Mouse (Mus musculus): ENCODE measurements around the gene Tmem51. TPM values are rescaled to one million over a fixed set of nuclear protein-coding genes. Genes with fewer than 3 reads are reported as not detected.
A peak's percentile ranks its signal among the peaks of the same experiment; 100 is the strongest.
"Not testable (repeated sequence)": the region's sequence is repeated elsewhere in the genome, so short reads cannot be mapped to it uniquely, and the experiment has no call there.

Tmem51 gene
- polyA plus RNA-seq, 3 experiments from 2014 or later: 0.17 to 1.4 (median 0.50) TPM

- ATAC-seq: peak; percentile 75
Observed at GRCm38 (mm10) chr4:142014659-142015608, 69.2 kb downstream of the Tmem51 start, which contains the start of gene Fhad1. Fhad1 (minus strand) TSS chr4:142015082.

DNA sequence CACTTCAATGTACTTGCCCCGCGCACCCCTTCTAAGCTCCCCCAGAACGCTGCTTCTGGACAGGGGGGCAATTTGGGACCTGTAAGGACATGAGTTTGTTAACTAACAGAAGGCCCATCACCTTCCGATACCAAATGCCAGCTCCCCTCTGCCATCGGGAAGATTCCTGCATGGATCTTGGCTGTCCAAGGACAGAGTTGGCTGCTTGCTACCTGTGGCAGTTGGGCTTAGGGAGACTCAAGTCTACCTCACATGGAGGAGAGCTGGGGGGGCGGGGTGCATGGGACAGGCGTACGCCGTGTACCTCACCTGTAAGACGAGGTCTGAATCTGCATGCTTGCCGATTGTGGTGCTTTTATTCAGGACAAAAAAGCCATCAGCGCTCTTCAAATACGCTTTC lies 72.9 kb downstream of the Tmem51 start:
- no peak for ATAC-seq

DNA sequence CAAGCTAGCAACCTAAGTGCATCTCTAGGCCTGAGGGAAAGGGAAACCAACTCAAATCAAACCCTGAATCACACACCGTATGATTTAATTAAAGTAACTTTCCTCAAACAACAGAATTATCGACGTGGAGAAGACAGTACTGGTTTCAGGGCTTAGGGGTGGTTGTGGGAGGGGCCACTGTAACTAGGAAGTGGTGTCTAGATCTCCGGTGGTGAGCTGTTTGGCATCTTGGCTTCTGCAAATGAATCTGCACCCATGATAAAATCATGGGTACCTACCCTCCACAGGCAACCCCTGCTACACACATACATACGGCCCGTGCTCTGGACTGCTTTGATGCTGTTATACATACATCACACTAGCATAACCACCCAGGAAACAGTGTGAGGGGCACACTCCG lies 73.7 kb downstream of the Tmem51 start:
- ATAC-seq: no peak

DNA sequence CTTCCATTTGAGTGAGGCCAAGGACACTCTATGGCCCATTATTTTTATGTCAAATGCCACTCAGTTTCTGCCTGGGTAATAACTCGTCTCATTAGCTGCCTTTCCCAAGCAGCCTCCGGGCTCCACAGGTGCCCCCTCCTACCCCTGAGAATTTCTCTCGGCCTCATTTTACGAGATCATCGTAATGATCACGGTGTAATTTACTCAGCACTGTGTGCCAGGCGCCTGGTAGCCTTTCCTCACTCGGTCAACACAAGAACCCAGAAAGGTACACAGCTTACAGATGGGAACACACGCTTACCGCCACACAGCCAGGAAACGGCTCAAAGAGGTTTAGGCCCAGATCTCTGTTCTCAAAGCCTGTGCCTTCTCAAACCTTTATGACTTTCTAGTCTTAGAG lies 75.9 kb downstream of the Tmem51 start:
- ATAC-seq: no peak

- no peak for ATAC-seq
Observed at GRCm38 (mm10) chr4:142000581-142000980, 83.5 kb downstream of the Tmem51 start.

- ATAC-seq: no peak
Observed at GRCm38 (mm10) chr4:141999494-142000074, 84.5 kb downstream of the Tmem51 start.

GRCm38 (mm10) chr4:141998282-141998821 lies 85.8 kb downstream of the Tmem51 start:
- peak; percentile 81 for ATAC-seq

- no peak for ATAC-seq
Observed at GRCm38 (mm10) chr4:141996880-141997279, 87.2 kb downstream of the Tmem51 start.

- no peak for ATAC-seq
Observed at GRCm38 (mm10) chr4:141996086-141996485, 88.0 kb downstream of the Tmem51 start.

GRCm38 (mm10) chr4:141994062-141994471 lies 90.0 kb downstream of the Tmem51 start:
- ATAC-seq: not testable (repeated sequence)

DNA sequence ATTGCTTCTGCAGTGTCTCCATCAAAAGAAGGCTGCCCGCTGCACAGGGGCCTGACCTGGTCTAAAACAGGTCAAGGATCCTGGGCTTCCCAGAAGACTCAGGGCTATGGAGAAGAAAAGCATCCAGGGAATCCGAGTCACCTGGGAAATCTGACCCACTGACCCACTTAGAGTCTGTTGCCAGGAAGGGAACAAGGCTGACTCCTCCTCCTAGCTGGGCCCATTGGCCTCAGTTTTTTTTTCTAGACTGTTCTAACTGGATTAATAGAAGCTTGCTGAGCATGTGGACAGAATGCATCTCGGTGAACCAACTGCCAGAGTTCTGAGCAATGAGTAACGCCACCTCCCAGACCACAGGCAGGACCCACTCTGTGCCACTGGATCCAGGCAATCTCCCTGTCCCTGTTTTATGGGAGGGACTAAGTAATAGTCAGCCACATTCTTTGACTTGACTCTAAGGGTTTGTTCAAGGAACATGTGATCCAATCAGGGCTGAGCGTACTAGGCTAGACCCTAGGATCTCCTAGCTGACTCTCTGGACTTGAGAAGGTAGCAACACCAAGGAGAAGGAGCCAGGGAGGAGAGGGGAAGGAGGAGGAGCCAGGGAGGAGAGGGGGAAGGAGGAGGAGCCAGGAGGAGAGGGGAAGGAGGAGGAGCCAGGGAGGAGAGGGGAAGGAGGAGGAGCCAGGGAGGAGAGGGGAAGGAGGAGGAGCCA lies 90.6 kb downstream of the Tmem51 start:
- ATAC-seq: no peak

- ATAC-seq: no peak
Observed at GRCm38 (mm10) chr4:141992530-141993204, 91.4 kb downstream of the Tmem51 start.

DNA sequence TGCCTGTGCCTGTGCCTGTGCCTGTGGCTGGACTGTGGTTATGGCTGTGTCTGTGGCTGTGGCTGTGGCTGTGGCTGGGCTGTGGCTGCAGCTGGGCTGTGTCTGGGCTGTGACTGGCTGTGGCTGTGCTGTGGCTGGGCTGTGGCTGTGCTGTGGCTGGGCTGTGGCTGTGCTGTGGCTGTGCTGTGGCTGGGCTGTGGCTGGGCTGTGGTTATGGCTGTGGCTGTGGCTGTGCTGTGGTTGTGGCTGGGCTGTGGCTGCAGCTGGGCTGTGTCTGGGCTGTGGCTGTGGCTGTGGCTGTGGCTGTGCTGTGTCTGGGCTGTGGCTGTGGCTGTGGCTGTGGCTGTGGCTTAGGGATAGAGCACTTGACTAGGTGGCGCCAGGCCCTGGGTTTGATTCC lies 95.9 kb downstream of the Tmem51 start:
- ATAC-seq: no peak

DNA sequence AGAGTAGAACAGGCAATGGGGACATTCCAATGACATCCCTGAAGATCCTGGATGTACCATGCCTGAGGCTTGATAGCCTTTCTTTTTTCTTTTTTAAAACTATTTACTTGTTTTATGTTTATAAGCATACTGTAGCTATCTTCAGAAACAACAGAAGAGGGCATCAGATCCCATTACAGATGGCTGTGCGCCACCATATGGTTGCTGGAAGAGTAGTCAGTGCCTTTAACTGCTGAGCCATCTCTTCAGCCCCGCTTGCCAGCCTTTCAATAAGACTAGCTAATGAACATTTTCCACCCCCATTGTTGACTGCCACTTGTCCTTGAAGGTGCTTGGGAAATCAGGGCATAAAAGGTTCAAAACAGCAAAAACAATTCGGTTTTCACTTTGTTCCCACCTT lies 100.4 kb downstream of the Tmem51 start:
- ATAC-seq: no peak

DNA sequence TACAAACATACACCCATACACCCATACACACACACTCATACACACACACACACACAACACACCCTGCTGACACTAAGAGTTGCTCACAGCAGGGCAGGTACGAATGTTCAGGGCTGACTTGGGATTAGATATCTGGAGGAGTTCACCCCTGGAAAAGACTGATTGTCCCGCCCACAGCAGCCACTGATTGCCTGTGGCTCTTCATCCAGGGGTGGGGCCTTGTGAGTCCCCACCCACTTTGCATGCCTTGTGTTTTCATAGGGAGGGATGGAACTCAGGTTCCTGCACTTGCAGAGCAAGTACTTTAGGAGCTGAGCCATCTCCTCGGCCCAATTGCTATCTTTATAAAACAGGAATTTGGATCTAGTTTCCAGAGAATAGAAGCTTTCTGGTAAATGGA lies 102.6 kb downstream of the Tmem51 start:
- ATAC-seq: no peak

Other genes with a start within 250 kb of the Tmem51 start
- gene Ctrc, start 237.9 kb downstream of the Tmem51 start, polyA plus RNA-seq (2017; shearing (Covaris generic)): not detected
- 10 to 100 TPM; 26.9 to 64.6 (median 28.4) TPM for gene Efhd2, start 209.4 kb downstream of the Tmem51 start, polyA plus RNA-seq (2017; shearing (Covaris generic))
- gene Fhad1, start 69.2 kb downstream of the Tmem51 start, polyA plus RNA-seq (2017; shearing (Covaris generic)): 1 to 10 TPM in 2 of 3 experiments, not detected in 1; 2.2 to 2.6 TPM
- not detected for gene Kazn, start 155.1 kb upstream of the Tmem51 start, polyA plus RNA-seq (2017; shearing (Covaris generic))

Measured in inflammation-experienced regulatory T-cells, adult 6 months (primary cell).